Comparison of ENCODE assay signal across 24 mouse cellular contexts in the genomic region with DNA sequence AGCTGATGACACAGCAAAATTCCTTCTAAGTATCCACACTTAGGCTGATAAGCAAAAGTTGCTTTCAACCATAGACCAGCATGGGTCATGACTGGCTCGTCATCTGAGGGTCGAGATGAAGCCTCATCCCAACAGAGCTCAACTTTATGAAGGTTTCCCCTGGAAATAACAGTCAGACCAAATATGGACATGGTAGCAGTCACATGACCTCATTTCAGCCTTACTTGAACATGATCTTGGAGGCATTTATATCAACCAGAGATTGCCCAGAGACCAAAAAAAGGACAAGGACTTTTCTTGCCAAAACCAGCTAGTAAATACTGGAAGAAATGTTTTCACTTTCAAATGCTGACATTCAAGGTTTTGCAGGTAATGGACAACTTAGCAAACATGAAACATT. TPM values are rescaled to one million over a fixed set of nuclear protein-coding genes. Genes with fewer than 3 reads are reported as not detected.
"Had no signal": no experiment of that assay in that cellular context is flagged by ENCODE, and none has a peak within 500 bp of the region (broad histone marks: within the 10 kb centered on the region; RNA-seq: fewer than 3 reads in every experiment).

No protein-coding gene starts in this region.

- ATAC-seq: liver, postnatal 0 days; lung, postnatal 0 days; midbrain, embryonic 16.5 days had no signal

- H3K4me3 ChIP-seq: lung, embryonic 15.5 days; megakaryocyte, embryonic 14.5 days; midbrain, embryonic 10.5 days; midbrain, embryonic 12.5 days; neural tube, embryonic 12.5 days; stomach, embryonic 15.5 days had no signal

- DNase-seq: liver, postnatal 0 days; lung, adult 2 months; lung, postnatal 14 days; lung, postnatal 36 days; midbrain, embryonic 14.5 days; right cerebral cortex, postnatal 14 days; thymus, adult 2 months; thymus, postnatal 25 days; thymus, postnatal 4 days had no signal

- H3K9me3 ChIP-seq: lung, embryonic 15.5 days; megakaryocyte, embryonic 14.5 days; midbrain, embryonic 10.5 days; midbrain, embryonic 12.5 days; neural tube, embryonic 12.5 days; stomach, embryonic 15.5 days had no signal

- H3K9ac ChIP-seq: liver, postnatal 0 days; lung, embryonic 15.5 days; midbrain, embryonic 12.5 days; neural tube, embryonic 12.5 days; stomach, embryonic 15.5 days had no signal

- H3K27ac ChIP-seq: lung, embryonic 15.5 days; macrophage; midbrain, embryonic 10.5 days; midbrain, embryonic 12.5 days; neural tube, embryonic 12.5 days; stomach, embryonic 15.5 days; stomach, postnatal 0 days had no signal

- H3K4me1 ChIP-seq: lung, embryonic 15.5 days; megakaryocyte, embryonic 14.5 days; midbrain, embryonic 10.5 days; midbrain, embryonic 12.5 days; neural tube, embryonic 12.5 days; stomach, embryonic 15.5 days had no signal

- H3K27me3 ChIP-seq: lung, embryonic 15.5 days; megakaryocyte, embryonic 14.5 days; midbrain, embryonic 12.5 days; neural tube, embryonic 12.5 days; stomach, embryonic 15.5 days had no signal

- H3K36me3 ChIP-seq: lung, embryonic 15.5 days; midbrain, embryonic 10.5 days; midbrain, embryonic 12.5 days; neural tube, embryonic 12.5 days; stomach, embryonic 15.5 days had no signal

- H3K4me2 ChIP-seq: lung, embryonic 15.5 days; midbrain, embryonic 12.5 days; neural tube, embryonic 12.5 days; stomach, embryonic 15.5 days had no signal

RNA-seq across cellular contexts. Expression of gene Zswim2, which starts 47.3 kb away (rescaled TPM):
- total RNA-seq: megakaryocyte progenitor cell, adult 5-6 weeks; neutrophil, adult 5-6 weeks had no signal
- polyA plus RNA-seq: liver, postnatal 0 days; lung, adult 2 months; macrophage; midbrain, embryonic 10.5 days; midbrain, embryonic 12.5 days; midbrain, embryonic 14.5 days; midbrain, embryonic 16.5 days; neural tube, embryonic 12.5 days; neural tube, embryonic 14.5 days; spleen, adult 2 months; stomach, embryonic 15.5 days; stomach, postnatal 0 days; thymus, adult 2 months; urinary bladder, adult 2 months had no signal
